Mouse (Mus musculus) v-Abl transformed pro-B cells (cell line): ENCODE measurements around the gene Sema5a.

Experiments used
- in situ Hi-C, 2 experiments: fragments of 400-800 bp; cut with MboI; formaldehyde crosslinking; loops; one replicate each; pipeline ENCODE4 v1.15.1; 2025; ENCODE audit not compliant: unreplicated experiment in 2 of 2

Sema5a gene

DNA sequence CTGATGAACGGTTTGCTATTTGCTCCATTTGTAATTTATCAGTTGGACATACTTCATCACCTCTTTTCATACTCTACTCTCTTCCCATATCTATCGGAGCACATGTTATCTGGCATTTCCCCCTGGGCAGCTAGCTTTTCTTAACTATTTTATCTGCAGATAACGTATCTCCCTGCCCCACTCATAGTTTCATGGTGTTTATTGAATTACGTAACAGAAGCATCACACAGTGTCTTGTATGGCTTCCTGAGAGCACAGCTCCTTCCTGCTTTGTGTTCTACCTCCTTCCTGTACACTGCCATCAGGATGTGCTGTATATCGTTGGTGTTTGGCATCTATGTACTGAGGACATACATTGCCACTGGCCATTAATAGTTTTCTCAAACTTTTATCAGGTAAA, 98.9 kb downstream of the Sema5a start:
- in situ Hi-C loops: no loop called here

DNA sequence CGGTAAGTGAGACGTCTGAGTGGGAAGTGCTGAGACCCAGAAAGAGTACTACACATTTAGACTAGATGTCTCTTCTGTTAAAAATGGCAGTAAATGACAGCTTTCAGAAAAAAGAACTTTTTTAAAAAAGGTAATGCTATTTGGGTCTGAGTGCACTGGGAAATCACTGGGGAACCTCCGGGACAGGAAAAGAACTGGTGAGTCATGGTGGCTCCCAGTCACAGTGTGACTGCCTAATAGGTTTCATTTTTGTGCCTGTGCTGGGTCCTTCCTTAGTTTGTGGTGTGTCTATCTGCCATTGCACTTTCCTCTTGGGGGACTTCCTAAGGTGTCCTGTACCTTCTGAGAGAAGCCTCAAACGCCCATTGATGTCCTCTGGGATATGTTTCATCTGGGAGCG, 102.7 kb downstream of the Sema5a start:
- in situ Hi-C loops: no loop called here

DNA sequence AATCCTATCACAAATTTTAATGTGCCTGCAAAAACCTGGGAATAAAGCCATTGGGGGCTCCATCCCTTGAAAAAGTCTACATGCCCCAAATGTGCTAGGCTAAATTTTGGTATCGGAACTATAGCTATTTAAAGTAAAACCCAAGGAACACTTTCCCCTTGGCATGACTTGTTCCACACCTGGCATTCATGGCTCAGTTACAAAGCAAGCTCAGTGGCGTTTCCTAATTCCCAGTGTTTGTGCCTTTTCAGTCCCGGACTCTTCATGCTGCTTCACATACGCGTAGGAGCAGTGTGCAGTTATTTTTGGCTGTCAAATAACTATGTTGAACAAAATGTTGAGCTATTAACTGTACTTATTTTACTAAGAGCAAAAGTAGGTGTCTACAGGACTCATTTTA, 104.7 kb downstream of the Sema5a start:
- in situ Hi-C loops: no loop called here

DNA sequence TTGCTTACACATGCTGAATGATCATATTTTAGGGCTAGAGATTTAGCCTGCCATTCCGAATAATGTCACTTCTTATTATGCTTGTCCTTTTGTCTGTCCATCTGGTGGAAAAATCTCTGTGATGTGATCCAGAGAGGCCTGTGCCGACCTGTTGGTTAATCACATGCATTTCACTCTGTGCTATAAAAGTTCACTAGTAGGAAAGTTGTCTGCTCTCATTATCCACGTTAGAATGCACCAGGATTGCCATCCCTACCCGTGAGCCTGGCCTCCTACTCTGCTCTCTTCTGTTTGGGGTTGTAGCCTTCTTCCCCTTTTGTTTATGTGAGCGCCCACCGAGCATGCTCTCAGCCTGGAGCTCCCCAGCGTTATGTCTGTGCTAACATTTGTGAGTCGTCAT, 108.4 kb downstream of the Sema5a start:
- in situ Hi-C loops: no loop called here

DNA sequence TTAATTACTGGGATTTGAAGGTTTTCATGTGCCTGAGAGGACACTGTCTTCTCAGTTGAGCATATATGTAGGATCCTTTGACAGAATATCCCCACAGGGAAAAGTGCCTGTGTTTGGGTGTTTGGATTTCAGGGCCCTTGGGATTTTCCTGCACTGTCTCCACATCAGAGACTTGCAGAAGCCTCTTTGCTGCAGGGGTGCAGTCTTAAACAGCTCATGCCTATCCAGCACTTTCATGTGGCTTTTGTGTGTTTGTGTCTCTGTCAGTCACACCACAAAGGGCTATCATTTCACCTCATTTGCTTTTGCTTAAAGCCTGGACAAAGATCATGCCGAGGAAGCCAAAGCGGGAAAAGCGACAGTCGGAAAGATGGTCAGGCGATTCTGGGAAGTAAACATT, 108.9 kb downstream of the Sema5a start:
- in situ Hi-C loops: no loop called here

DNA sequence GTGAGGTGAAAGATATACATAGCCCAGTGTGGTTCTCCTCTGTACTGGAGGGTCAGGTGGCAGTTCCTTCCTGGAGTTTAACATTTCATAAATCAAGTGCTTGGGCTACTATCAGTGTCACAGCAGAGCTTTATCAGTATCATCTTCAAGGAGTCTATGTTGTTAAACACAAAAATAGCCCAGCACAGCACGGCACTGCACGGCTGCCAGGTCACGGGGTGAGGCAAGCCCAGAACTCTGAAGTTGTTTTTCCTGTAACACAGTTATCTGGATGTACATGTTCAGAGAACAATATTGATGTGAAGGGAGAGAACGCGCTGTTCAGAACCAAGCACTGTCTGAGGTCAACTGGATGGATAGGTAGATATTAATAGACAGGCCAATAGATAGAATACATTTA, 112.2 kb downstream of the Sema5a start:
- in situ Hi-C loops: no loop called here

DNA sequence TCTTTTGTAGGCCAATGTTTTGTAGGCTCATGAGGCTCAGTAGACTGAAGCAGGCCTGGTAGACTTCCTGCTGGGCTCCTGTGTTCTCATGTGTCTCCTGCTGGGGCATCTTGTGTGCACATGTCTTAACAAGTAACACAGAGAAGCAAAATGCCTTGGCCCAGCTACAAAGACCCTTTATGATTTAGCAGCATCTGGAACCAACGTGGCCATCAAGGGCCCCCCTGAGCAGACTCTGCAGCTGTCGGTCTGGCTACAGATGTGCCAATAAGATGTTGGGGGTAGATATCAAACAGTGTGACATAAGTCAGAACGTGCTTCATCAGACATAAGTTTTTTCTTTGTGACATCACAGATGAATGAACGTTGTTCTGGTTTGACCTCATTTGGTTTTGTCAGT, 123.2 kb downstream of the Sema5a start:
- in situ Hi-C loops: no loop called here

DNA sequence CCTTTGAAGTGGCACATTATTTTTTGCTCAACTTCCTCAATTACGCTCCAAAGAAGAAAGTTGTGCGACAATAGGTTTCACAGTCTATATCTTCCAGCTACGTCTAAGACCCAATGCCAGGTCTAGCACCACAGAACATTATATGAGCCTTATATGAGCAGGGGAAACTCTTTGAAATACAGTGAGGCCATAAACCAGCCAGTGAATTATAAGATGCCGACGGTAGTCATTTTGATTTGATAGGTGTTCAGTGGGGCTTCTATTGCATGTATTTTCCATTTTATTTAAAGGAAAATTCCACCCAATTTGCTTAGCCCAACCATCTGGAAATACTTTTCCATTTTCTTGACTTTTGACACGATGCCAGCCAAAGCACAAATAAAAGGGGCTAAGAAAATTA, 126.3 kb downstream of the Sema5a start:
- in situ Hi-C loops: no loop called here

DNA sequence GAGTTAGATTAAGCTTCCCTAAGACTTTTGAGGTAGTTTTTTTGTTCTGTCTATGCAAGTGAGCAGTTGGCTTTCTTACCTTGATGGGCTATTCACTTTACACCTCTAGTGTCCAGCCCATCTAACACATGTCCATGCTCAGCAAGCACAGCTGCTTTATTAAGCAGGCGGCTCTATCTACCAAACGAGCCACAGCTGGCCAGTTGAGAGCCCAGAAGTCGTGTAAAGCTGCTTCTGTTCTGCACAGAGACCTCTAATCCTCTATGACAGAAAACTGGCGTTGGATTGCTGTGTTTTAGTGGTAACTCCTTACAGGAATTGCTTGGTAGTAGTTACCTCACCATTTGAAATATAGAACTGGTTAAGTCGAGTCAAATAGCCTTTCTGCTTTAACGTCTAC, 126.8 kb downstream of the Sema5a start:
- in situ Hi-C loops: no loop called here

DNA sequence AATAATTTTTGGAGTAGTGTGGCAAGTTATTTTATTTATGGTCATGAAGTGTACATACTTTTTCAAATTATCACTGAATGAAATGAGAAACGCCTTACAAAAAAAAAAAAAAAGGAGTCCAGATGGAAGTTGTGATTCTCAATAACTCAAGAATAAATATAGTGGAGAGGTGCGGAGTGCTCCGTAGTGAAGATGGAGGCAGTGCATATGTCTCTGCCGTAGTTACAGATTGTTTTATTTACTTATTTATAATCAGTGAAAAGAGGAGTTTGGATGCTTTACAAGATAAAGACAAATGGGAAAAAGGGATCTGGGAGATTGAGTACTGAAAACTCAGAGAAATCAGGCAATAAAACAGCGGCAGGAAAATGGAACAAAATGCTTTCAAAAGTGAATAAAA, 131.7 kb downstream of the Sema5a start:
- in situ Hi-C loops: no loop called here

DNA sequence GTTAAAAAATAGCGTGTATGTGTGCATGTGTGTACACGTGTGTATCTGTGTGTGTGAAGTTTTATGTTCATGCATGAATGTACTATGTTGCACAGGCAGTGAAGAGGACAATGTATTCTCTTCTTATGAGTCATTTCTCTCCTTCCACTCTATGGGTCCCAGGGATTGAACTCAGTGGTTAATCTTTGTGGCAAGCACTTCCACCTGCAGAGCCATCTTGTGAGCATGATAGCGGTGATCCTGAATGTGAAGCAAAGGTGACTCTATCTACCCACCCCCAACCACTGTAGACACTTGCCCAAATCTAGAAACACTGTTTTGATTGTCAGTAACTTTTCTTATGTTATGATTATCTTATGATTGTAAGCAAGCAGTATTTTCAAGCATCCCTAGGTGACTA, 133.2 kb downstream of the Sema5a start:
- in situ Hi-C loops: no loop called here

DNA sequence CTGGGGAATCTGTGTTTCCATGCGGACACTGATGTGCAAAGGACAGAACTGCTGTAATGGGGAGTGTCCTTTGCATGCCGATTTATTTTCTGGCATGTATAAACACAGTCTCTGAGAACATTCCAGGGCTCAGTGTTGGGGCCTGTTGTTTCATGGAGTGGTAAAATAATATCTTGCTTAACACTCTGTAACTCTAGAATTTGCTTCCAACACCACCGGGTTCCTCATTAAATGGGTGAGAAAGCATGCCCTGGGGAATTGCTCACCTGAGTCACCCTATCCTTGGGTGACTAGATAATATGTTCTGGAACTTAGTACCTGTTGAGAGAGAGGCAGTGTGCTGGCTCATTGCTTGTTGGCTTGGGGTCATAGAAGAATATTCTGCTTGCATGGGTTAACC, 135.7 kb downstream of the Sema5a start:
- in situ Hi-C loops: no loop called here

DNA sequence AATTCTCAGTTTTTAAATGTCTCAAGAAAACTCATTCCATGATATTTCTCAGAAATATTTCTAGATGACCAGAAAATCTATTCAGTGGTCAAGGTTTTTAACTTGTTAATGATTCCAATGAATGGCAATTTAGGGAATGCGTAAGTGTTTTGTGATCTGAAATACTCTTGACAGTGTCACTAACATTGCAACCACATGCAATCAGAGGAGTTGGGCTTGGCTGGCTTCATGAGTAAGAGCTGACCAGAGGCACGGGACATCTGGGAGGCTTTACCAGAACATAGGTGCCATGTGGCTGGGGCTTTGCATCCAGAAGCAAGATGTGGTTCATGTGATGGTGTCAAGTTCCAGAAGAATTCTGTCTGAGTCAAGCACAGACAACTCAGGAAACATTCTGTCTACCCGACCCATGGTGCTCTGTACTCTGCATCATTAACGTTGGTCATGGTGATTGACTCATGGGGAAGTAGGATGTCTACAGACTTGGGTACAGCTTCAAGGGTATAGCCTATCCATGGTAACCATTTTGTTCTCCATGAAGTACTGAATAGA, 138.4 kb downstream of the Sema5a start:
- in situ Hi-C loops: no loop called here

DNA sequence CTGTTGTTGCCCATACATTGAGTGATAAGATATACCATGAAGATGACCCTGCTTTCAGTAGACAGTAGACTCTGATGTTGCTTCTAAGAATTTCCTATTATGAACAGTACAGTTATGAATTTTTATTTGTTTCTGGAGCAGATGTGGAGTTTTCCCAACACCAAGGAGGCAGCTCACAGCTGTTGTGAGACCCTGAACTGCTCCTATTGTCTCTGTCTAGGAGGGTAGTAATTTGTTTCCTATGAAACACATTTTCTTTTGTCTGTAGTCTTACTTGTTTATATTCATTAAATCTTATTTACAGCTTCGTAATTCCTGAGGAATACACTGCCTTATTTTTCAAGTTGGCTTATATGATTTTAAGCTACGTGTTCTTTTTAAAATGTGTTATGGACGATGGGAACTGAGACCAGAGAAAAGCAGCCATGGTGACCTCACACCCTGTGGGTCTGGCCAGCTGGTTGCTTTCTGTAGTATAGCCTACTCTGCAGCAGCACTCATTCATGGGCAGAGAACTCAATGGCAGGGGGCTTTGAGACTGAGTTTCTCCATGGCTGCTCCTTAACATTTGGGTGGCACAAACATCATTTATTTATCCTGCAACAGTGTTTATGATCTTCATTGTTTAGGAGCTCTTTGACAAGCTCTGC, 151.8 kb downstream of the Sema5a start:
- in situ Hi-C loops: no loop called here

DNA sequence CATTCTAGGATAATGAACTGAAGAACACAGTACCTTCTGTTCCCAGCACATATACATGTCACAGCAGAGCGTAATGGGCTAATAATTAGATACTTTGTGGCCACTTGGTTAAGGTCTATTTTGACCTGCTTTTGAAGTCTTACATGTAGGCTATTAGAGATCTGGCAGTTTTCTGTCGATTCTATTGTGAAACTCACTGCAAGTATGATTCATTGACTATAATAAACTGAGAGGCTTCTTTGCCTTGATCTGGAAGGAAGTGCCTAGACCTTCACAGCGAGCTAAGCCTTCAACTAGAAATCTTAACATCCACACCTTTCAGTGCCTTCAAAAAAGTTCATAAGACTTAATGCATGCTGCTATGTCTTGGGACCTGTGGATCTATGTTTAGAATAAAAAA, 152.5 kb downstream of the Sema5a start:
- in situ Hi-C loops: no loop called here

DNA sequence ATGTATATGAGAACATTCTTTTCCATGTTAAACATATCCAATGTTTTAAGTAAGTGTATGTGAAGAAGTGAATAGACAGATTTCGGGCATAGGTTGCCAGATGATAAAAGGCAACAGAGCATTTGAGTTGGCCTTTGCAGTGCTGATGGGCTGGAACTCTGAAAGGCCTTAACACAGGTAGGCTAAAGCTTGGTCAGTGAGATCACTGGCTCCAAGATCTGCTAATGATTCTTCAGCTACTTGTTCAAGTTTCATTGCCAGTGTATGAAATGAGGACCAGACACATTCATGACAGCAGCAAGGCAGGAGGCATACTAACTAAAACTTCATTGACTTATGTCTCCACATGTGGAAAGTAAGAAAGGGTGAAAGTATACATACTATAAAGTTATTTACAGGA, 154.1 kb downstream of the Sema5a start:
- in situ Hi-C loops: no loop called here

DNA sequence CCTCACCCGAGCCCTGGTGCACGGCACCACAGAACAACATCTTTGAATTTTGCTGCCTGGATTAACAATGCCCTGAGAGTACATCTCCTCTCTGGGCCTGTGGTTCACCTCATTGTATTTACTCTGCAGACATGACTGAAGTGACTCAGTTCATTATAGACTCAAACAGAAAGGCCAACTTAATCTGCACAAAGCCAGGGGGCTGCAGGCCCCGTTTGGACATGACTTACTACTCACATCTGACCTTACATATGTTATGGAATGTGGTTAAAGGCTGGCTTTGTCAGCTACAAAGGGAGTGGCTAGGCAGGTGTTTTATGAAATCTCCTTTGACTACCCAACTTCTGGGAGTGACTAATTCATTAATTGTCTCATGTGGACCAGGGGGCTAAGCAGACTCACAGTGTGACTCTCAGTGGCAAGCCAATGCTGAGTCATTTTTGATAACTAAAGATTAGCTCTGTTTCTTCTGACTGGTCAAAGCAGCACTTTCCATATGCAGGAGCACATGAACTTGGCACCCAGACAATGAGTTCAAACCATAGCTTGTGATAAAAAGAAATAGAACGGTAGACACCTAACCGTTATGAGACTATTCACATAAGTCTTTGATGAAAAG, 157.4 kb downstream of the Sema5a start:
- in situ Hi-C loops: no loop called here

DNA sequence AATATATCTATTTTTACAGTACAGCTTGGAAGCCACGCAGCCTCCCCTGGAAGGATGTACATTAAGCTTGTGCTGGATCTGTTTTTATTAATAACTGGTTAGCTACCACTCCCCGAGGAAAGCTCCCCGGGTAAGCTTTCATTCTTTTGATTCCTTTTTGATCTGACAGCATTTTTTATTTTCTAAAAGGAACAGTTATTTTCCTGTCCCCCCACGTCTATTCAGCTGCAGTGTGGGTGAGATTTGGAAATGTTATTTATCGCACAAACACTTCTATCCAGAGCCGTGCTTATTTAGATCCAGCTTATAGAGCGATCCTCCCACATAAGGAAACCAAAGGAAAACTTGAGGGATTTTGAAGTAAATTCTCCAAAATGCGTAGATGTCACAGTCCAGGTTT, 158.7 kb downstream of the Sema5a start:
- in situ Hi-C loops: no loop called here

DNA sequence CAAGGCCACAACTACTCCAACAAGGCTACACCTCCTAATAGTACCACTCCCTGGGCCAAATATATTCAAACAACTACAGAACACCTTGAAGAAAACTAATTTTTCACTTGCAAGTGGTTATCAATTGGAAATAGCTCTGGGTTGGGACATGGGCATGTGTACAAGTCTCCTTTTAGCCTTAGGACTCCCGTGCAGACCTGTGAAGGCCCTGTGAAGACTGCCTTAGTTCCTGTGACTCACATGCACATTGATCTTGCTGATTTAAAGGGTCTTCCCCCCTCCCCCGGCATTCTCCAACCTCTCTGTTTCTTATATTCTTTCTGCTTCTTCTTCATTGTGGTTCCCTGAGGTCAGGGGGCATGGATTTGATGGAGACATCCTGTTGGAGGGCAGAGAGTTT, 161.8 kb downstream of the Sema5a start:
- in situ Hi-C loops: no loop called here

DNA sequence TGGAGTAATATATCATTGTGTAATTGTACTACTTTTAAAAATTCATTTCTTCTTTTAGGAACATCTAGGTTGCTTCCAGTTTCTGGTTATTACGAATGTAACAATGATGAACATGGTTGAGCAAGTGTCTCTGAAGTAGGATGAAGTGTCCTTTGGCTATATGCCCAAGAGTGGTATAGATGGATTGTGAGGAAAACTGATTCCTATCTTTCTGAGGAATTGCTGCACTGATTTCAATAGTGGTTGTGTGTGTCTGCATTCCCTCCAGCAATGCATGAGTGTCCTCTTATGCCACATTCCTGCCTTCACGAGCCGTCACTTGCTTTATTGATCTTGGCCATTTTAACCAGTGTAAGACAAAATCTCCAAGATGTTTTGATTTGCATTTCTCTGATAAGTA, 163.2 kb downstream of the Sema5a start:
- in situ Hi-C loops: no loop called here

DNA sequence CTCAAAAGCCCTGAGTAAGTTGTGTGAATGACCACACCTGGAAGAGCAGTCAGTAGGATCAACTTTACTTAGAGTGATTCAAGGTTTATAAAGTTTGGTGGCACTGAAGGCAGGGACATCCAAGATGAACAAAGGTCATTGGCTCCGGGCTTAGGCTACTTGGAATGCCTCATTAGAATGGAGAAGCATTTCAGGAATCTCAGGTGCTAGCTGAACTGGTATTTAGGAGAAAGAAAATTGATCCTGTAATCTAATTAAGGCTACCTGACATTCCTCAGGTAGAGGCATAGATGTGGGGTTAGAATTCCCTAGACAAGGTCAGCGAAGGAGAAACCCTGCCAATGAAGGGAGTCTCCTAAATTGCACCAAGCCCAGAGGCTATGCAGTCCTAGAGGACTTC, 171.7 kb downstream of the Sema5a start:
- in situ Hi-C loops: no loop called here

DNA sequence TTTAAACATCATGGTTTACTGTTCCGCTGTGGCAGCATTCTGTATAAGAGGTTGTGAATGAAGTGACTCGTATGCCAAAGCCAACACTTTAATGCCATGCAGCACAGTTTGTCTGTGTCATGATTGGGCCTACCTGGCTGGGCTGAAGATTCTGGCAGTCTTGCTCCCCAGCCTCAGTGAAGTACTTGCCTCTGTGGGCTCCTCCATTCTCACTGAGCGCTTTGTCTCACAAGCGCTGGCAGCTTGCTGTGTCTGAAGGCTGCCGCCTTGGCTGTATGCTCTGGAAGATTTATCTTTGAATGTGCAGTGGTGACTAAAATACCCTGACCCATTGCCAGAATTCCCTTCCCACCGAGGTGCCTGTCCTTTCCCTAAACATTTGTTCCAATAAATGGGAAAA, 178.0 kb downstream of the Sema5a start:
- in situ Hi-C loops: no loop called here

DNA sequence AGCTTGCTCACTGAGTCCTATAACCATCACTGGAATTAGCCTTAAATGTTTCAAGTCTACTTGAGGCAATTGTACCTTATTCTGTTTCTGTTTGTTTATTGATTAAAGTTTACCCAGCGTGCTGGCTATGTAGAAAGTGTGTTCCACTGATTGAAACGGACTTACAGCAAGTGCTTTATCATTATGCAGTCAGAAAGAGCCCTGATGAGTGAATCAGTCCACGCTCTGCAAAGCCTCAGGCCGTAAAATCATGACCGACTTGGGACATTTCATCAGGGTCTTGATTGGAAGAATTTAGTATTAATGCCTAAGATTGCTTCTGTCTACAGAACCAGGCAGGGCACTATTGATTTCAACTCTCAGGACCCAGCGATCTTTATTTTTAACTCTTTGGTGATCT, 178.5 kb downstream of the Sema5a start:
- in situ Hi-C loops: no loop called here
